Mouse (Mus musculus) granulocyte monocyte progenitor cell, adult 5-6 weeks (primary cell): ENCODE data around the gene Kat8. TPM values are rescaled to one million over a fixed set of nuclear protein-coding genes. Genes with fewer than 3 reads are reported as not detected.

Source experiments
- ATAC-seq: replicated peaks from 2 replicates; pipeline ENCODE4 v1.8.0; 2016; ENCODE audit warnings: mild to moderate bottlenecking, moderate TSS enrichment, inconsistent platforms; ENCODE audit not compliant: poor library complexity, severe bottlenecking
- total RNA-seq, 2 experiments: library from RNA; stranded (forward) in 1 of 2; stranded (reverse) in 1 of 2; fragments of 200-712, 200-1000 nt in 1 of 2; fragments of >200 nt in 1 of 2; fragmentation: Nextera tagmentation in 1 of 2; gene quantifications; 2 replicates each; pipeline ENCODE4 v1.2.3; 2014 to 2017

Kat8 gene
- 20.4 and 25.0 TPM in 2 replicates for total RNA-seq (2014; fragmentation: Nextera tagmentation)
- 18.1 and 21.0 TPM in 2 replicates for total RNA-seq (2017)

- peak; percentile 98 for ATAC-seq
Measured at GRCm38 (mm10) chr7:127912190-127912871, at the start of gene Kat8. Gene Kat8, plus strand, starts transcription at chr7:127912516.

DNA sequence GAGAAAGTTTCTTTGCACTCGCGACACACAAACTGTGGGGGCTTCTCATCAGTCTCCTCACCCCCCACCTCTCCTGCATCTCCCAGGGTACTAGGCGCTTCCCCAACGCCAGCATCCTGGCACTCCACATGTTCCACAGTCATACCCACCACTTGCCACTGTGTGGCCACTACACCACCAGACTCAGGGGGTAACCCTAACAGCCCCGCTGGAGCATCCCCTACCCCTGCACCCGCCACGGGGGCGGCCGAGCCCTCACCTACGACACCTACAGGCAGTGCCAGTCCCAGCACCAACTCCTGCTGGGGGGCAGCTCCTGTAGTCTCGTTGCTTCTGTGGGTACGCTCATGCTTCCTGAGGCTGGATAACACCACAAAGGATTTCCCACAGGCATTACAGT lies 45.9 kb upstream of the Kat8 start:
- ATAC-seq: no peak

GRCm38 (mm10) chr7:127867641-127868040 lies 44.7 kb upstream of the Kat8 start:
- no peak for ATAC-seq

GRCm38 (mm10) chr7:127869149-127869810 lies 43.0 kb upstream of the Kat8 start:
- ATAC-seq: no peak

DNA sequence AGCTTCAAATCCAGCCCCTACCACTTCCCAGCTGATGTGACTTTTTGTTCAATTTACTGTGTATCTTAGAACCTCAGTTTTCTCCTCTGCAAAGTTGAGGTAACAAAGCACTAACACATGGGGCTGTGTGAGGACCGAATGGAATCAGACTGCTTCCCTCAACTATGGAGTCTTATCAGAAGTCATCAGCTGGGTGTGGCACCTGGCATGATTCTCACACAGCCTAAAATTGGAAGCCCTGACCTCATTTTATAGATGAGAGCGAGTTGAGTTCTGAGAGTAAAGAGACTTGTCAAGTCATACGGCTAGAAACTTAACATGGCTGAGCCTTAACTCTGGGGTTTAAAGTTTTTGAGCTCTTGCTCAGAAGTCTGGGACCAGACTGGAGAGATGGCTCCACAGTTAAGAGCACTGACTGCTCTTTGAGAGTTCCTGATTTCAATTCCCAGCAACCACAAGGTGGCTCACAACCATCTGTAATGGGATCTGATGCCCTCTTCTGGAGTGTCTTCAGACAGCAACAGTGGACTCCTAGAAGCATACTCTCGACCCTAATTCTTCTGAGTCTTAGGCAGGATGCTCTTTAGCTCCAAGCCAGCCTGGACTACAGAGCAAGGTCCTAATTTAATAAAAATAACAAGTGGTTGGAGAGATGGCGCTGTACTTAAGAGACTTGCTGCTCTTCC lies 42.0 kb upstream of the Kat8 start:
- no peak for ATAC-seq

DNA sequence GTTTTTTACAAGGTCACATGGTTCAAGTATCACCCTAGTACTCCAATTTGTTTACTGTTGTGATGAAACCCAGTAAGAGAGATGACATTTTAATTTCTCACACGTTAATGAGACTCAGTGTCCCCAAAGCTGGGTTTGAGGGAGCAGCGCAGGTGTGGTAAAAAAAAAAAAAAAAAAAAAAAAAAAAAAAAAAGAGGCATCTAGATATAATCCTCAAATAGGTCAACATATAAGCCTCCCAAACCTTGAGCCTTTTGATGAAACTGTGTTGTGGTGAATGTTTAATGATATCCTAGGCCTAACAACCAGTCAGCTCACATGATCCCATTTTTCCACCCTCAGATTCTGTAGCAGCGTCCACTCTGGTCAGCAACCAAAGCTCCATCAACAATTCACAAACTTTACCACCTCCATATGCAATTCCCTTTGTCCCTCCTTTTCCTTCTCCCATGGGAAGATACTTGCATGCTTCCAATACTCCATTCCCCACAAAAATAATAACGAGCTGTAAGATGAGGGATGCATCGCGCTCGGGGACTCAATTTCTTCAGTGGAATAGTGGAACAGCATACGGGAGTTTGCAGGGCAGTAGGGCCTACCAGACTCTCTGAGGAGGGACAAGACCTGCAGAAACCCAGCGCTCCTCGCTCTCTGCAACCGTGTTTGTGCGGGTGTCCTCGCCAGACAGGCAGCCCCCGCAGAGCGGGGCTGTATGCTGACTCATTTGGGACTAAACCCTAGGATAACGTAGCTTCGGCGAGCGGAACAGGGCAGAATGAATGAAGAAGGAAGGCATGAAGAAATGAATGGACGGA lies 37.3 kb upstream of the Kat8 start:
- no peak for ATAC-seq

- ATAC-seq: peak; percentile 67
Measured at GRCm38 (mm10) chr7:127875627-127876001, 36.7 kb upstream of the Kat8 start.

DNA sequence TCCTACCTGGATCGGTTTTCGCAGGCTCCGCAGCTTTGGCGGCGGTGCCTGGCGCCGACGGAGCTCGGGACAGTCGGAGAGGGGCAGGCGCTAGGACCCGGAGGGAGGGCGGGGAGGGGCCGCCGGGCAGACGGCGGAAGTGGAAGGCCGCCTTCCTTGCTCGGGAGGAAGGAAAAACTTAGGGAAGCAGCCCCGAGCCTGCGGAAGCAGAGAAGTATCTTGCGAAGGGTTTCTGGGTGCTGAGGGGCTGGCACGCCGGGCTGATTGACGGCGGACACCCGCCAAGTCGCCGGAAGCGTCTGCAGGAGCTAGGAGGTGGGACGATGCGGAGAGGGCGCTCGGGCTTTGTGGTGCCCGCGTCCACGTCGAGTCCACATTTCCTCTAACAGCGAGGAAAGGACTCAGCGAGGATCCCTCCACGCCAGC lies 36.3 kb upstream of the Kat8 start, which contains the start of gene Zfp646:
Zfp646 (plus strand) TSS at position 181 of the 426 bp plus-strand sequence.
- peak; percentile 72 for ATAC-seq

GRCm38 (mm10) chr7:127876467-127877348 lies 35.6 kb upstream of the Kat8 start, which contains the start of gene Zfp668:
Gene Zfp668, minus strand, starts transcription at chr7:127876828.
- peak; percentile 65 for ATAC-seq

GRCm38 (mm10) chr7:127879301-127879700 lies 33.0 kb upstream of the Kat8 start:
- no peak for ATAC-seq

- no peak for ATAC-seq
Measured at GRCm38 (mm10) chr7:127880431-127880830, 31.9 kb upstream of the Kat8 start.

- ATAC-seq: no peak; the same call in 1 of the 2 replicates
Measured at GRCm38 (mm10) chr7:127885951-127886350, 26.4 kb upstream of the Kat8 start.

- no peak for ATAC-seq
Measured at GRCm38 (mm10) chr7:127886551-127886950, 25.8 kb upstream of the Kat8 start.

DNA sequence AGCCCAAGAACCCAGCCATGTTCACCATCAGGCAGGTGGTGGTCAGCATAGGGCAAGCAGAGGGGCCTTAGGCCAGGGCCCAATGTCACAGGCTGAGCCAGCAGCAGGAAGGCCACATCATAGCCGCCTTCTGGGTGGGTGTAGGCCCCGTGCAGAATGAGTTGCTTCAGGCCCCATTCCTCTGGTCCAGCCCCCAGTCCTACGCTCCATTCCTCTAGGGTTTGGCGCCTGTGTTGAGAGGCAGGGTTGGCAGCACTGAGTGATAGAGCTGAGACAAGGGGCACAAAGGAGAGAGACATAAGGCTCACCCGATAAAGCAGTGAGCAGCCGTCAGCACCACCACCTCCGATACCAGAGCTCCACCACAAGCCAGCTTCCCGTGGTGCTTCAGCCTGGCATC lies 25.1 kb upstream of the Kat8 start:
- no peak for ATAC-seq

- ATAC-seq: no peak
Measured at GRCm38 (mm10) chr7:127887781-127888180, 24.5 kb upstream of the Kat8 start.

GRCm38 (mm10) chr7:127888821-127889220 lies 23.5 kb upstream of the Kat8 start:
- ATAC-seq: peak; percentile 72

DNA sequence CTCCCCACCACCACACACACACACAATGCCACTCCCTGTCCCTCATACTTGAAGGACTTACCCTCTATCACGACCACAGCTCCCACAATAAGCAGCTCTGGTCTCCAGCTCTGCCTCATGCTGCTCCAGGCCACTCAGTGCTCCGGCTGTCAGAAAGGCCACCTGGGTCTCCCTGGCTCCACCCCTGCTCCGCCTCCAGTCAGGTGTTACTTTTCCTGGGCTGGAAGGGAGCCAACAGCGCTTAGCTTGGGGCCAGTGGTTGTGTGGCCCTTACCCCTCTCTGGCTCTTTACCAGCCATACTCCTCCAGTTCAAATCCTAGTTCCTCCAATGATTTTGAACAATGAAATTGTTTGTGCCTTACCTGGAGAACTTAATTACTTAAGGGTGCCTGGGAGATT lies 21.5 kb upstream of the Kat8 start, which contains the start of gene Prss53:
Prss53 (minus strand) TSS at position 173 of the 400 bp plus-strand sequence.
- ATAC-seq: no peak

- ATAC-seq: no peak
Measured at GRCm38 (mm10) chr7:127894480-127894879, 17.8 kb upstream of the Kat8 start.

- peak; percentile 95 for ATAC-seq
Measured at GRCm38 (mm10) chr7:127895442-127895841, 16.9 kb upstream of the Kat8 start, which contains the start of the genes Gm21974 and Vkorc1. Gene Gm21974, minus strand, starts transcription at chr7:127895454. Gene Vkorc1, minus strand, starts transcription at chr7:127895617.
